Comparison of ENCODE assay signal across 8 mouse cellular contexts in the genomic region with DNA sequence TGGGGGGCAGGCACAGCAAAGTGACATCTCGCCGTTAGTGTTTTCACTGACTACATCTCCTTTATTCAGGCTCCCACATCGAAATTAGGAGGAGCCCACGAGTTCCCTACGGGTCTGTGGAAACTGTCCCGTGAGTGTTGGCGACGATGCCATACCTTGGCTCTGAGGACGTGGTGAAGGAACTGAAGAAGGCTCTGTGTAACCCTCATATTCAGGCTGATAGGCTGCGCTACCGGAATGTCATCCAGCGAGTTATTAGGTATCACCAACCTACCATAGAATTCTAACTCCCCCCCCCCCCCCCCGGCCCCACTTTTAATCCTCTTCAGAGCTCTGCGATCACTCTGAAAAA. TPM values are rescaled to one million over a fixed set of nuclear protein-coding genes. Genes with fewer than 3 reads are reported as not detected.
A peak's percentile ranks its signal among the peaks of the same experiment; 100 is the strongest.
DNase-seq lines count a peak whose midpoint lies in the region; ATAC-seq lines count a peak whose summit lies in the region.

No protein-coding gene starts in this region.

- peak overlapping the region; percentile 84 for H3K4me3 ChIP-seq in heart, embryonic 15.5 days
- H3K4me3 ChIP-seq in hindbrain, embryonic 12.5 days, result peak overlapping the region; percentile 66
- peak overlapping the region; percentile 57 for H3K4me3 ChIP-seq in midbrain, embryonic 11.5 days (ENCODE audit: low read depth, low read length)

- H3K4me2 ChIP-seq in heart, embryonic 15.5 days, result peak overlapping the region; percentile 71
- H3K4me2 ChIP-seq in hindbrain, embryonic 12.5 days (replicated peaks), result peak overlapping the region; percentile 68
- H3K4me2 ChIP-seq in midbrain, embryonic 11.5 days, result peak overlapping the region; percentile 65

- WGBS in heart, embryonic 15.5 days, result under 1% methylated on average over 14 of the region's 14 CpGs
- 3% methylated on average over 14 of the region's 14 CpGs for WGBS in hindbrain, embryonic 12.5 days
- WGBS in midbrain, embryonic 11.5 days, result 2% methylated on average over 14 of the region's 14 CpGs

- peaks cover 21% of the 10 kb centered on the region for H3K36me3 ChIP-seq in heart, embryonic 15.5 days
- H3K36me3 ChIP-seq in hindbrain, embryonic 12.5 days, result peaks cover 25% of the 10 kb centered on the region
- peaks cover 4% of the 10 kb centered on the region; the same call in 1 of the 2 replicates for H3K36me3 ChIP-seq in midbrain, embryonic 11.5 days (ENCODE audit: control insufficient read depth, insufficient read depth, low read length)

- H3K9ac ChIP-seq in heart, embryonic 15.5 days, result peak overlapping the region; percentile 84
- peak overlapping the region; percentile 86 for H3K9ac ChIP-seq in hindbrain, embryonic 12.5 days
- H3K9ac ChIP-seq in midbrain, embryonic 11.5 days (ENCODE audit: low read length), result peak overlapping the region; percentile 94

- peak overlapping the region; percentile 94 for H3K27ac ChIP-seq in heart, embryonic 15.5 days
- H3K27ac ChIP-seq in hindbrain, embryonic 12.5 days, result peak overlapping the region; percentile 91
- H3K27ac ChIP-seq in midbrain, embryonic 11.5 days (ENCODE audit: low read depth, low read length), result peak overlapping the region; percentile 83

- peaks cover 18% of the 10 kb centered on the region for H3K4me1 ChIP-seq in heart, embryonic 15.5 days (replicated peaks)
- H3K4me1 ChIP-seq in hindbrain, embryonic 12.5 days, result peaks cover 14% of the 10 kb centered on the region
- no peaks in the 10 kb centered on the region for H3K4me1 ChIP-seq in midbrain, embryonic 11.5 days (ENCODE audit: control insufficient read depth, insufficient read depth, low read length)

- H3K27me3 ChIP-seq in heart, embryonic 15.5 days, result no peaks in the 10 kb centered on the region
- H3K27me3 ChIP-seq in hindbrain, embryonic 12.5 days, result no peaks in the 10 kb centered on the region
- H3K27me3 ChIP-seq in midbrain, embryonic 11.5 days (ENCODE audit: control insufficient read depth, insufficient read depth, low read length), result no peaks in the 10 kb centered on the region

- intact Hi-C loops in heart, postnatal 10 days (cut with DNase I), result loop anchor here (1.0 to 5.0 kb wide), 3 partner anchors 18 to 71 kb away; a partner anchor contains a TSS

- ATAC-seq in heart, embryonic 15.5 days (replicated peaks; ENCODE audit: insufficient number of reproducible peaks, insufficient read depth, low FRiP score, low read depth), result peak; percentile 28
- ATAC-seq in activated CD4-positive, CD25-positive, alpha-beta regulatory T cell, adult 4 months, result peak; percentile 29
- ATAC-seq in hindbrain, embryonic 12.5 days (ENCODE audit: low FRiP score), result peak; percentile 69
- peak; percentile 54 for ATAC-seq in midbrain, embryonic 11.5 days (ENCODE audit: low FRiP score)

- no peaks in the 10 kb centered on the region for H3K9me3 ChIP-seq in heart, embryonic 15.5 days (replicated peaks)
- no peaks in the 10 kb centered on the region for H3K9me3 ChIP-seq in hindbrain, embryonic 12.5 days (replicated peaks)
- H3K9me3 ChIP-seq in midbrain, embryonic 11.5 days (ENCODE audit: control insufficient read depth, low read length), result no peaks in the 10 kb centered on the region

- no peak for DNase-seq in heart, postnatal 10 days
- DNase-seq in midbrain, embryonic 11.5 days (ENCODE audit: low spot score, missing footprints), result no peak
- DNase-seq in urinary bladder, postnatal 4 days (ENCODE audit: low spot score in 2 of 2), result no peak
- no peak for DNase-seq in cerebellum, adult 11 months
- DNase-seq in right cerebral cortex, postnatal 14 days, result no peak

RNA-seq across cellular contexts. Expression of a gene that starts 0.4 kb away (rescaled TPM):
- 0.23 TPM in 1 of 2 replicates, not detected in the other for polyA plus RNA-seq in heart, embryonic 15.5 days (2015; fragmentation: Nextera tagmentation; extraction: Ambion mirVana)
- total RNA-seq in heart, postnatal 10 days (2021), result not detected
- polyA plus RNA-seq in activated CD4-positive, CD25-positive, alpha-beta regulatory T cell, adult 4 months (2017; shearing (Covaris generic)), result under 1 TPM in 1 of 2 experiments, not detected in 1; 0.36 TPM
- 0.23 and 0.42 TPM in 2 replicates for polyA plus RNA-seq in hindbrain, embryonic 12.5 days (2016; fragmentation: Nextera tagmentation; extraction: Ambion mirVana)
- polyA plus RNA-seq in midbrain, embryonic 11.5 days (2014; fragmentation: Nextera tagmentation; extraction: Ambion mirVana), result 0.15 TPM in 1 of 2 replicates, not detected in the other

RNA-seq across cellular contexts. Expression of a gene that starts 0.5 kb away (rescaled TPM):
- 13.6 and 19.0 TPM in 2 replicates for polyA plus RNA-seq in heart, embryonic 15.5 days (2015; fragmentation: Nextera tagmentation; extraction: Ambion mirVana)
- total RNA-seq in heart, postnatal 10 days (2021), result 10 to 100 TPM; 11.5 to 14.0 TPM
- polyA plus RNA-seq in activated CD4-positive, CD25-positive, alpha-beta regulatory T cell, adult 4 months (2017; shearing (Covaris generic)), result 10 to 100 TPM; 10.8 to 18.3 TPM
- polyA plus RNA-seq in hindbrain, embryonic 12.5 days (2016; fragmentation: Nextera tagmentation; extraction: Ambion mirVana), result 24.6 and 26.1 TPM in 2 replicates
- 22.8 and 25.6 TPM in 2 replicates for polyA plus RNA-seq in midbrain, embryonic 11.5 days (2014; fragmentation: Nextera tagmentation; extraction: Ambion mirVana)

RNA-seq across cellular contexts. Expression of a gene that starts 0.5 kb away (rescaled TPM):
- polyA plus RNA-seq in heart, embryonic 15.5 days (2015; fragmentation: Nextera tagmentation; extraction: Ambion mirVana), result 14.4 and 20.5 TPM in 2 replicates
- 10 to 100 TPM; 12.4 to 13.5 TPM for total RNA-seq in heart, postnatal 10 days (2021)
- polyA plus RNA-seq in activated CD4-positive, CD25-positive, alpha-beta regulatory T cell, adult 4 months (2017; shearing (Covaris generic)), result 10 to 100 TPM; 18.4 to 30.4 TPM
- polyA plus RNA-seq in hindbrain, embryonic 12.5 days (2016; fragmentation: Nextera tagmentation; extraction: Ambion mirVana), result 22.1 and 24.0 TPM in 2 replicates
- 36.3 and 44.6 TPM in 2 replicates for polyA plus RNA-seq in midbrain, embryonic 11.5 days (2014; fragmentation: Nextera tagmentation; extraction: Ambion mirVana)

RNA-seq across cellular contexts. Expression of a gene that starts 18.4 kb away (rescaled TPM):
- 8.9 and 10.6 TPM in 2 replicates for polyA plus RNA-seq in heart, embryonic 15.5 days (2015; fragmentation: Nextera tagmentation; extraction: Ambion mirVana)
- 100 to 1,000 TPM; 102 to 117 TPM for total RNA-seq in heart, postnatal 10 days (2021)
- 10 to 100 TPM; 27.5 to 58.6 TPM for polyA plus RNA-seq in activated CD4-positive, CD25-positive, alpha-beta regulatory T cell, adult 4 months (2017; shearing (Covaris generic))
- polyA plus RNA-seq in hindbrain, embryonic 12.5 days (2016; fragmentation: Nextera tagmentation; extraction: Ambion mirVana), result 16.5 and 17.1 TPM in 2 replicates
- polyA plus RNA-seq in midbrain, embryonic 11.5 days (2014; fragmentation: Nextera tagmentation; extraction: Ambion mirVana), result 15.9 and 16.6 TPM in 2 replicates

RNA-seq across cellular contexts. Expression of a gene that starts 22.6 kb away (rescaled TPM):
- 0.26 and 0.46 TPM in 2 replicates for polyA plus RNA-seq in heart, embryonic 15.5 days (2015; fragmentation: Nextera tagmentation; extraction: Ambion mirVana)
- total RNA-seq in heart, postnatal 10 days (2021), result under 1 TPM in 1 of 2 experiments, not detected in 1; 0.32 TPM
- polyA plus RNA-seq in activated CD4-positive, CD25-positive, alpha-beta regulatory T cell, adult 4 months (2017; shearing (Covaris generic)), result 1 to 10 TPM; 3.1 to 7.9 TPM
- polyA plus RNA-seq in hindbrain, embryonic 12.5 days (2016; fragmentation: Nextera tagmentation; extraction: Ambion mirVana), result 0.52 TPM in 1 of 2 replicates, not detected in the other
- polyA plus RNA-seq in midbrain, embryonic 11.5 days (2014; fragmentation: Nextera tagmentation; extraction: Ambion mirVana), result 0.14 and 0.20 TPM in 2 replicates
